Mouse (Mus musculus): ENCODE data around the gene Tob2.

- TF ChIP-seq POLR2A (IDR thresholded peaks at IDR 0.05; ENCODE audit: insufficient read depth, low read depth, low read length): no peak
- no peak for TF ChIP-seq EP300 (IDR thresholded peaks at IDR 0.05; ENCODE audit: insufficient read depth, low read depth, low read length)
- no peak for TF ChIP-seq CTCF (IDR thresholded peaks at IDR 0.05)
Measured at GRCm38 (mm10) chr15:81897607-81898285, 39.1 kb upstream of the Tob2 start.
